Mouse (Mus musculus) stomach, postnatal 0 days (tissue): Measurements from ENCODE around the gene Boc. TPM values are rescaled to one million over a fixed set of nuclear protein-coding genes. Genes with fewer than 3 reads are reported as not detected.

Experiments
- ATAC-seq: fragments of 200-750 bp; cut with Nextera tagmentation; 2 replicates; pipeline ENCODE4 v1.8.0; 2017; ENCODE audit not compliant: low FRiP score, low TSS enrichment
- DNase-seq: peaks from one replicate; pipeline ENCODE4 v3.0.0-alpha.2; 2016; ENCODE audit warnings: low spot score
- H3K27ac ChIP-seq: fragments of 300-500 bp; sonication (generic); replicated peaks from 2 replicates; pipeline ENCODE4 v1.5.1; 2014; ENCODE audit warnings: mild to moderate bottlenecking, control low read depth
- H3K27me3 ChIP-seq: fragments of 300-500 bp; sonication (generic); 2 replicates; pipeline ENCODE4 v1.6.1; 2014; ENCODE audit warnings: low read length; ENCODE audit not compliant: control insufficient read depth, insufficient read depth
- H3K36me3 ChIP-seq: fragments of 300-500 bp; sonication (generic); 2 replicates; pipeline ENCODE4 v1.6.1; 2014; ENCODE audit warnings: low read length, mixed read lengths; ENCODE audit not compliant: control insufficient read depth, insufficient read depth
- H3K4me1 ChIP-seq: fragments of 300-500 bp; sonication (generic); replicated peaks from 2 replicates; pipeline ENCODE4 v1.6.1; 2014; ENCODE audit warnings: antibody characterized with exemption; ENCODE audit not compliant: control insufficient read depth, insufficient read depth
- H3K4me2 ChIP-seq: fragments of 300-500 bp; sonication (generic); replicated peaks from 2 replicates; pipeline ENCODE4 v1.6.1; 2014; ENCODE audit warnings: low read depth, mild to moderate bottlenecking, control low read depth, moderate library complexity
- H3K4me3 ChIP-seq: fragments of 300-500 bp; sonication (generic); 2 replicates; pipeline ENCODE4 v1.5.1; 2014; ENCODE audit warnings: low read depth, low read length, control low read depth
- H3K9ac ChIP-seq: fragments of 300-500 bp; sonication (generic); 2 replicates; pipeline ENCODE4 v1.6.1; 2014; ENCODE audit warnings: mild to moderate bottlenecking, low read length, control low read depth, mixed read lengths
- H3K9me3 ChIP-seq: fragments of 300-500 bp; sonication (generic); 2 replicates; pipeline ENCODE4 v1.6.1; 2016; ENCODE audit warnings: low read length; ENCODE audit not compliant: control insufficient read depth
- CTCF ChIP-seq: IDR thresholded peaks from 2 replicates; pipeline ENCODE4 v1.5.1; 2016; ENCODE audit warnings: antibody characterized with exemption, low read depth, mild to moderate bottlenecking, moderate library complexity
- EP300 ChIP-seq: optimal IDR thresholded peaks from 2 replicates; pipeline ENCODE3; 2016; ENCODE audit warnings: antibody characterized with exemption
- WGBS: fragments of 180-500 bp; shearing (Covaris S2); extraction: QIAGEN DNeasy Blood & Tissue Kit; methylation state at CpG from one replicate; pipeline ENCODE4 v1.1.7; 2014; 5-methylcytosine and 5-hydroxymethylcytosine counted together
- polyA plus RNA-seq: library from polyadenylated mRNA; unstranded; fragments of >200 nt; fragmentation: Nextera tagmentation; extraction: Ambion mirVana; gene quantifications from 2 replicates; pipeline ENCODE4 v1.2.1, GENCODE M21; 2015

Gene Boc
- polyA plus RNA-seq, 1 experiment from 2014 or later = 6.1 TPM

- no peak overlapping the region for H3K27ac ChIP-seq
- DNase-seq (no peak), ATAC-seq (no peak)
- no peak overlapping the region for H3K9ac ChIP-seq
- H3K4me2 ChIP-seq = no peak overlapping the region
- no peak overlapping the region for H3K4me3 ChIP-seq
- no peak for TF ChIP-seq CTCF
- no peak for TF ChIP-seq EP300
- 62% methylated on average over 8 of the region's 8 CpGs for WGBS
- no peaks in the 10 kb centered on the region for H3K9me3 ChIP-seq
- H3K27me3 ChIP-seq = no peaks in the 10 kb centered on the region
- H3K4me1 ChIP-seq = 0 out of 2 replicates have a peak, but pooled peaks cover 5% of the 10 kb centered on the region
- no peaks in the 10 kb centered on the region for H3K36me3 ChIP-seq
Observed at GRCm38 (mm10) chr16:44546831-44547230, 11.9 kb downstream of the Boc start.

GRCm38 (mm10) chr16:44545939-44546338 is 12.8 kb downstream of the Boc start:
- H3K4me1 ChIP-seq = peaks cover 5% of the 10 kb centered on the region; the same call in 1 of the 2 replicates
- no peak overlapping the region for H3K4me2 ChIP-seq
- DNase-seq = no peak
- no peak for ATAC-seq
- no peak overlapping the region for H3K27ac ChIP-seq
- 73% methylated on average over 2 of the region's 2 CpGs for WGBS
- H3K9ac ChIP-seq = no peak overlapping the region
- H3K27me3 ChIP-seq = no peaks in the 10 kb centered on the region
- H3K4me3 ChIP-seq = no peak overlapping the region
- no peaks in the 10 kb centered on the region for H3K36me3 ChIP-seq
- no peaks in the 10 kb centered on the region for H3K9me3 ChIP-seq
- TF ChIP-seq CTCF (no peak), EP300 (no peak)

- ATAC-seq (no peak), DNase-seq (no peak)
- no peaks in the 10 kb centered on the region for H3K36me3 ChIP-seq
- 57% methylated on average over 7 of the region's 7 CpGs for WGBS
- no peak overlapping the region for H3K4me2 ChIP-seq
- no peaks in the 10 kb centered on the region for H3K27me3 ChIP-seq
- H3K4me1 ChIP-seq = peaks cover 5% of the 10 kb centered on the region; the same call in 1 of the 2 replicates
- H3K9ac ChIP-seq = no peak overlapping the region
- H3K9me3 ChIP-seq = no peaks in the 10 kb centered on the region
- TF ChIP-seq EP300 (no peak), CTCF (no peak)
- no peak overlapping the region for H3K4me3 ChIP-seq
- no peak overlapping the region for H3K27ac ChIP-seq
Observed at GRCm38 (mm10) chr16:44545153-44545552, 13.5 kb downstream of the Boc start.

- H3K36me3 ChIP-seq = no peaks in the 10 kb centered on the region
- no peak for ATAC-seq
- H3K27ac ChIP-seq = no peak overlapping the region
- WGBS = 42% methylated on average over 3 of the region's 3 CpGs
- H3K4me3 ChIP-seq = no peak overlapping the region
- H3K4me2 ChIP-seq = no peak overlapping the region
- peaks cover 7% of the 10 kb centered on the region; the same call in 1 of the 2 replicates for H3K4me1 ChIP-seq
- H3K9me3 ChIP-seq = no peaks in the 10 kb centered on the region
- no peak overlapping the region for H3K9ac ChIP-seq
- DNase-seq = no peak
- H3K27me3 ChIP-seq = no peaks in the 10 kb centered on the region
- TF ChIP-seq CTCF (peak; percentile 48; the same call in 1 of the 2 replicates), EP300 (no peak)
Observed at GRCm38 (mm10) chr16:44543098-44543497, 15.6 kb downstream of the Boc start.

- no peak for DNase-seq
Observed at GRCm38 (mm10) chr16:44542029-44542690, 16.5 kb downstream of the Boc start.

GRCm38 (mm10) chr16:44539611-44540010 is 19.1 kb downstream of the Boc start:
- H3K4me2 ChIP-seq = no peak overlapping the region
- TF ChIP-seq CTCF (no peak), EP300 (no peak)
- H3K9me3 ChIP-seq = no peaks in the 10 kb centered on the region
- ATAC-seq (no peak), DNase-seq (no peak)
- H3K27ac ChIP-seq = no peak overlapping the region
- no peak overlapping the region for H3K4me3 ChIP-seq
- no peaks in the 10 kb centered on the region for H3K27me3 ChIP-seq
- H3K36me3 ChIP-seq = no peaks in the 10 kb centered on the region
- H3K4me1 ChIP-seq = peaks cover 7% of the 10 kb centered on the region; the same call in 1 of the 2 replicates
- WGBS = 56% methylated on average over 8 of the region's 8 CpGs
- no peak overlapping the region for H3K9ac ChIP-seq

More at GRCm38 (mm10) chr16:44542029-44542690, 16.5 kb downstream of the Boc start:
- Histone ChIP-seq H3K4me3 (no peak overlapping the region), H3K9me3 (no peaks in the 10 kb centered on the region), H3K9ac (peak overlapping the region; percentile 35; the same call in 1 of the 2 replicates), H3K4me1 (peaks cover 7% of the 10 kb centered on the region; the same call in 1 of the 2 replicates), H3K27me3 (no peaks in the 10 kb centered on the region), H3K36me3 (no peaks in the 10 kb centered on the region), H3K27ac (0 out of 2 replicates have a peak overlapping the region, but pooled peaks have one; percentile 35), H3K4me2 (no peak overlapping the region)
- TF ChIP-seq EP300 = no peak
- peak; percentile 12; the same call in 1 of the 2 replicates for TF ChIP-seq CTCF
- peak; percentile 77; the same call in 1 of the 2 replicates for ATAC-seq
- 40% methylated on average over 3 of the region's 3 CpGs for WGBS
